ENCODE assay signal across 22 mouse cellular contexts in the genomic region with DNA sequence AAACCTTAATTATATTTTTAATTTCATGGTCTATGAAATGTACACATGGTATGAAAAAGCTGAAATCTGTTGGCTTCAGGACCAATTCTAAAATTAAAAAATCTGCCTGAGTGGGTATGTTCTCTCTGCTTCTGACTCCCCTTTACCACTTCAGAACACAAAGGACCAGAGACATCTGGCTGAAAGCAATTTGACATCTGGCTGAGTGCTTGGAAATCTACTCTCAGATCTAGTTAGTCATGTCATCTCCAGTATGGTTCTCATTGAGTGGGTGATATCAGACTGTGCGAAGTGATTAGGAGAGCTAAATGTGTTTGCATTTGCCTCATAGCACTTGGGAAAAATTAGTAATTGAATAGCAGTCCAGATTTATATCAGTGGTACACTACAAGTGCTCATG. TPM values are rescaled to one million over a fixed set of nuclear protein-coding genes. Genes with fewer than 3 reads are reported as not detected.
"Had no signal": no experiment of that assay in that cellular context is flagged by ENCODE, and none has a peak within 500 bp of the region (broad histone marks: within the 10 kb centered on the region; RNA-seq: fewer than 3 reads in every experiment).

No protein-coding gene starts in this region.

- H3K27ac ChIP-seq: hindbrain, postnatal 0 days; limb, embryonic 13.5 days; liver, embryonic 12.5 days; liver, embryonic 15.5 days; lung, embryonic 15.5 days; midbrain, embryonic 12.5 days; midbrain, embryonic 15.5 days; neural tube, embryonic 13.5 days had no signal

- H3K4me1 ChIP-seq: limb, embryonic 13.5 days; liver, embryonic 12.5 days; liver, embryonic 15.5 days; lung, embryonic 15.5 days; midbrain, embryonic 12.5 days; midbrain, embryonic 15.5 days; neural tube, embryonic 13.5 days had no signal

- DNase-seq: kidney, adult 18-20 months; kidney, adult 9 months; kidney, postnatal 14 days; kidney, postnatal 4 days; left cerebral cortex, postnatal 4 days; liver; lung, adult 18-20 months; lung, postnatal 10 days; thymus, adult 18-20 months; thymus, postnatal 36 days had no signal

- H3K27me3 ChIP-seq: limb, embryonic 13.5 days; liver, embryonic 12.5 days; liver, embryonic 15.5 days; lung, embryonic 15.5 days; midbrain, embryonic 12.5 days; midbrain, embryonic 15.5 days; neural tube, embryonic 13.5 days had no signal

- H3K9me3 ChIP-seq: limb, embryonic 13.5 days; liver, embryonic 12.5 days; liver, embryonic 15.5 days; lung, embryonic 15.5 days; midbrain, embryonic 12.5 days; midbrain, embryonic 15.5 days; neural tube, embryonic 13.5 days had no signal

- ATAC-seq: hindbrain, postnatal 0 days; inflammation-experienced regulatory T-cells, adult 6 months; intestine, embryonic 16.5 days; liver, embryonic 12.5 days; midbrain, embryonic 15.5 days had no signal

- H3K36me3 ChIP-seq: limb, embryonic 13.5 days; liver, embryonic 12.5 days; liver, embryonic 15.5 days; lung, embryonic 15.5 days; midbrain, embryonic 12.5 days; midbrain, embryonic 15.5 days; neural tube, embryonic 13.5 days had no signal

- H3K4me3 ChIP-seq: limb, embryonic 13.5 days; liver, embryonic 12.5 days; liver, embryonic 15.5 days; lung, embryonic 15.5 days; midbrain, embryonic 12.5 days; midbrain, embryonic 15.5 days; neural tube, embryonic 13.5 days had no signal

RNA-seq across cellular contexts. Expression of a gene that starts 36.5 kb away (rescaled TPM):
- total RNA-seq: megakaryocyte progenitor cell, adult 5-6 weeks had no signal
- polyA plus RNA-seq: inflammation-experienced regulatory T-cells, adult 6 months; small intestine, adult 2 months had no signal
